Mouse (Mus musculus) C2C12 (cell line): ENCODE measurements at regions not wholly inside any gene's neighbourhood (a gene's known extent, or its start where the extent isn't known, plus 50 kb on each side); places are given as distances from the start of the nearest gene placed in this dataset.

ENCODE experiments used
- CTCF ChIP-seq: IDR thresholded peaks from one replicate; pipeline ENCODE4 v1.5.1; 2011; ENCODE audit not compliant: control insufficient read depth, insufficient read depth, insufficient read length
- MAX ChIP-seq: IDR thresholded peaks from one replicate; pipeline ENCODE4 v1.6.1; 2011; ENCODE audit warnings: mild to moderate bottlenecking, control low read depth
- MYOD1 ChIP-seq: IDR thresholded peaks from one replicate; pipeline ENCODE4 v1.6.1; 2011; ENCODE audit warnings: low read depth; ENCODE audit not compliant: control insufficient read depth, insufficient read length
- MYOG ChIP-seq: IDR thresholded peaks from one replicate; pipeline ENCODE4 v1.6.1; 2011; ENCODE audit not compliant: control insufficient read depth, insufficient read length; ENCODE audit errors: extremely low read depth
- USF1 ChIP-seq: IDR thresholded peaks from one replicate; pipeline ENCODE4 v1.6.1; 2011; ENCODE audit warnings: low read depth, mild to moderate bottlenecking, control low read depth, moderate library complexity

GRCm38 (mm10) chr3:128413481-128413880, 517.4 kb upstream of the Fam241a start:
- no peak for TF ChIP-seq USF1
- TF ChIP-seq CTCF, result no peak
- no peak for TF ChIP-seq MYOD1
- no peak for TF ChIP-seq MAX
- no peak for TF ChIP-seq MYOG
